Mouse (Mus musculus): ENCODE results near the gene Atp6v0d1.
A peak's percentile ranks its signal among the peaks of the same experiment; 100 is the strongest.

Atp6v0d1 gene

GRCm38 (mm10) chr8:105555230-105555629, 10.6 kb downstream of the Atp6v0d1 start:
- no peaks in the 10 kb centered on the region for H3K27me3 ChIP-seq (ENCODE audit: control insufficient read depth, insufficient read depth, low read length, poor library complexity, severe bottlenecking)
- no peak for DNase-seq (ENCODE audit: low read depth, low spot score)
- H3K36me3 ChIP-seq (ENCODE audit: control insufficient read depth, insufficient read depth, low read length, poor library complexity, severe bottlenecking), result 0 out of 2 replicates have a peak, but pooled peaks cover 2% of the 10 kb centered on the region

GRCm38 (mm10) chr8:105554087-105554486, 11.8 kb downstream of the Atp6v0d1 start:
- DNase-seq (ENCODE audit: low read depth, low spot score), result peak; percentile 81
- no peaks in the 10 kb centered on the region for H3K27me3 ChIP-seq (ENCODE audit: control insufficient read depth, insufficient read depth, low read length, poor library complexity, severe bottlenecking)
- 0 out of 2 replicates have a peak, but pooled peaks cover 2% of the 10 kb centered on the region for H3K36me3 ChIP-seq (ENCODE audit: control insufficient read depth, insufficient read depth, low read length, poor library complexity, severe bottlenecking)

- H3K36me3 ChIP-seq (ENCODE audit: control insufficient read depth, insufficient read depth, low read length, poor library complexity, severe bottlenecking), result 0 out of 2 replicates have a peak, but pooled peaks cover 2% of the 10 kb centered on the region
- no peak for DNase-seq (ENCODE audit: low read depth, low spot score)
- no peaks in the 10 kb centered on the region for H3K27me3 ChIP-seq (ENCODE audit: control insufficient read depth, insufficient read depth, low read length, poor library complexity, severe bottlenecking)
Observed at GRCm38 (mm10) chr8:105552824-105553223, 13.0 kb downstream of the Atp6v0d1 start.

- Histone ChIP-seq H3K27me3 (ENCODE audit: control insufficient read depth, insufficient read depth, low read length, poor library complexity, severe bottlenecking) (no peaks in the 10 kb centered on the region), H3K36me3 (ENCODE audit: control insufficient read depth, insufficient read depth, low read length, poor library complexity, severe bottlenecking) (0 out of 2 replicates have a peak, but pooled peaks cover 2% of the 10 kb centered on the region)
- DNase-seq (ENCODE audit: low read depth, low spot score), result no peak
Observed at GRCm38 (mm10) chr8:105552032-105552431, 13.8 kb downstream of the Atp6v0d1 start.

- no peak for DNase-seq (ENCODE audit: low read depth, low spot score)
- no peaks in the 10 kb centered on the region for H3K27me3 ChIP-seq (ENCODE audit: control insufficient read depth, insufficient read depth, low read length, poor library complexity, severe bottlenecking)
- H3K36me3 ChIP-seq (ENCODE audit: control insufficient read depth, insufficient read depth, low read length, poor library complexity, severe bottlenecking), result 0 out of 2 replicates have a peak, but pooled peaks cover 2% of the 10 kb centered on the region
Observed at GRCm38 (mm10) chr8:105550083-105550482, 15.8 kb downstream of the Atp6v0d1 start.

GRCm38 (mm10) chr8:105549506-105549905, 16.3 kb downstream of the Atp6v0d1 start:
- Histone ChIP-seq H3K36me3 (ENCODE audit: control insufficient read depth, insufficient read depth, low read length, poor library complexity, severe bottlenecking) (0 out of 2 replicates have a peak, but pooled peaks cover 2% of the 10 kb centered on the region), H3K27me3 (ENCODE audit: control insufficient read depth, insufficient read depth, low read length, poor library complexity, severe bottlenecking) (no peaks in the 10 kb centered on the region)
- no peak for DNase-seq (ENCODE audit: low read depth, low spot score)

GRCm38 (mm10) chr8:105546384-105547350, 19.2 kb downstream of the Atp6v0d1 start:
- no peak for DNase-seq (ENCODE audit: low read depth, low spot score)
- H3K36me3 ChIP-seq (ENCODE audit: control insufficient read depth, insufficient read depth, low read length, poor library complexity, severe bottlenecking), result no peaks in the 10 kb centered on the region

GRCm38 (mm10) chr8:105545249-105545648, 20.6 kb downstream of the Atp6v0d1 start:
- DNase-seq (ENCODE audit: low read depth, low spot score), result no peak
- Histone ChIP-seq H3K27me3 (ENCODE audit: control insufficient read depth, insufficient read depth, low read length, poor library complexity, severe bottlenecking) (no peaks in the 10 kb centered on the region), H3K36me3 (ENCODE audit: control insufficient read depth, insufficient read depth, low read length, poor library complexity, severe bottlenecking) (no peaks in the 10 kb centered on the region)

More at GRCm38 (mm10) chr8:105546384-105547350, 19.2 kb downstream of the Atp6v0d1 start:
- no peaks in the 10 kb centered on the region for H3K27me3 ChIP-seq (ENCODE audit: control insufficient read depth, insufficient read depth, low read length, poor library complexity, severe bottlenecking)

GRCm38 (mm10) chr8:105544544-105545205, 21.2 kb downstream of the Atp6v0d1 start:
- DNase-seq (ENCODE audit: low read depth, low spot score), result no peak
- H3K27me3 ChIP-seq (ENCODE audit: control insufficient read depth, insufficient read depth, low read length, poor library complexity, severe bottlenecking), result no peaks in the 10 kb centered on the region
- H3K36me3 ChIP-seq (ENCODE audit: control insufficient read depth, insufficient read depth, low read length, poor library complexity, severe bottlenecking), result no peaks in the 10 kb centered on the region

- DNase-seq (ENCODE audit: low read depth, low spot score), result no peak
- Histone ChIP-seq H3K36me3 (ENCODE audit: control insufficient read depth, insufficient read depth, low read length, poor library complexity, severe bottlenecking) (no peaks in the 10 kb centered on the region), H3K27me3 (ENCODE audit: control insufficient read depth, insufficient read depth, low read length, poor library complexity, severe bottlenecking) (no peaks in the 10 kb centered on the region)
Observed at GRCm38 (mm10) chr8:105543703-105544102, 22.1 kb downstream of the Atp6v0d1 start.

- Histone ChIP-seq H3K36me3 (ENCODE audit: control insufficient read depth, insufficient read depth, low read length, poor library complexity, severe bottlenecking) (peaks cover 3% of the 10 kb centered on the region; the same call in 1 of the 2 replicates), H3K27me3 (ENCODE audit: control insufficient read depth, insufficient read depth, low read length, poor library complexity, severe bottlenecking) (no peaks in the 10 kb centered on the region)
- DNase-seq (ENCODE audit: low read depth, low spot score), result no peak
Observed at GRCm38 (mm10) chr8:105542808-105543207, 23.0 kb downstream of the Atp6v0d1 start.

GRCm38 (mm10) chr8:105542032-105542656, 23.7 kb downstream of the Atp6v0d1 start:
- peaks cover 3% of the 10 kb centered on the region; the same call in 1 of the 2 replicates for H3K36me3 ChIP-seq (ENCODE audit: control insufficient read depth, insufficient read depth, low read length, poor library complexity, severe bottlenecking)
- no peak for DNase-seq (ENCODE audit: low read depth, low spot score)
- H3K27me3 ChIP-seq (ENCODE audit: control insufficient read depth, insufficient read depth, low read length, poor library complexity, severe bottlenecking), result no peaks in the 10 kb centered on the region

GRCm38 (mm10) chr8:105538940-105539339, 26.9 kb downstream of the Atp6v0d1 start:
- Histone ChIP-seq H3K36me3 (ENCODE audit: control insufficient read depth, insufficient read depth, low read length, poor library complexity, severe bottlenecking) (peaks cover 5% of the 10 kb centered on the region), H3K27me3 (ENCODE audit: control insufficient read depth, insufficient read depth, low read length, poor library complexity, severe bottlenecking) (no peaks in the 10 kb centered on the region)
- no peak for DNase-seq (ENCODE audit: low read depth, low spot score)

GRCm38 (mm10) chr8:105537011-105537677, 28.7 kb downstream of the Atp6v0d1 start:
- Histone ChIP-seq H3K27me3 (ENCODE audit: control insufficient read depth, insufficient read depth, low read length, poor library complexity, severe bottlenecking) (no peaks in the 10 kb centered on the region), H3K36me3 (ENCODE audit: control insufficient read depth, insufficient read depth, low read length, poor library complexity, severe bottlenecking) (peaks cover 5% of the 10 kb centered on the region)
- DNase-seq (ENCODE audit: low read depth, low spot score), result no peak

Measured in splenic B cell, adult 2 months (primary cell).